Mouse (Mus musculus): ENCODE data around the gene Mrpl52.

Mrpl52 gene

GRCm38 (mm10) chr14:54471467-54471866 lies 44.8 kb downstream of the Mrpl52 start:
- no peak for DNase-seq (ENCODE audit: low spot score in 2 of 2)

- DNase-seq (ENCODE audit: low spot score in 2 of 2): no peak
Observed at GRCm38 (mm10) chr14:54472671-54473070, 46.0 kb downstream of the Mrpl52 start.

GRCm38 (mm10) chr14:54474744-54475143 lies 48.0 kb downstream of the Mrpl52 start:
- DNase-seq (ENCODE audit: low spot score in 2 of 2): no peak

GRCm38 (mm10) chr14:54475941-54476844 lies 49.5 kb downstream of the Mrpl52 start, which contains the start of gene Rem2:
Rem2 (plus strand) TSS chr14:54476100.
- peak; percentile 61 to 76 for DNase-seq (ENCODE audit: low spot score in 2 of 2)

GRCm38 (mm10) chr14:54477172-54477909 lies 50.6 kb downstream of the Mrpl52 start:
- no peak for DNase-seq (ENCODE audit: low spot score in 2 of 2)

All from frontal cortex, postnatal 36 days (tissue).